Mouse (Mus musculus): ENCODE measurements around the gene Sec24a. TPM values are rescaled to one million over a fixed set of nuclear protein-coding genes. Genes with fewer than 3 reads are reported as not detected.
"Not testable (repeated sequence)": the region's sequence is repeated elsewhere in the genome, so short reads cannot be mapped to it uniquely, and the experiment has no call there.

Gene Sec24a
- polyA plus RNA-seq, 1 experiment from 2014 or later: 8.8 TPM

- Histone ChIP-seq H3K36me3 (no peaks in the 10 kb centered on the region), H3K9me3 (replicated peaks) (no peaks in the 10 kb centered on the region), H3K9ac (no peak overlapping the region), H3K4me1 (replicated peaks) (peaks cover 20% of the 10 kb centered on the region), H3K27ac (no peak overlapping the region), H3K27me3 (0 out of 2 replicates have a peak, but pooled peaks cover 3% of the 10 kb centered on the region), H3K4me3 (no peak overlapping the region), H3K4me2 (no peak overlapping the region)
- ATAC-seq (replicated peaks; ENCODE audit: insufficient number of reproducible peaks, insufficient read depth, low FRiP score, low read depth): no peak
- WGBS: 83% methylated on average over 2 of the region's 2 CpGs
Measured at GRCm38 (mm10) chr11:51759251-51759650, 4.2 kb downstream of the Sec24a start.

GRCm38 (mm10) chr11:51758207-51758606, 5.2 kb downstream of the Sec24a start:
- not testable (repeated sequence) for H3K36me3 ChIP-seq; H3K4me3 ChIP-seq; H3K9me3 ChIP-seq (replicated peaks); H3K9ac ChIP-seq; H3K27me3 ChIP-seq; H3K4me2 ChIP-seq; ATAC-seq (replicated peaks; ENCODE audit: insufficient number of reproducible peaks, insufficient read depth, low FRiP score, low read depth); H3K27ac ChIP-seq
- peaks cover 17% of the 10 kb centered on the region for H3K4me1 ChIP-seq (replicated peaks)
- 85% methylated on average over 5 of the region's 5 CpGs for WGBS

- H3K4me1 ChIP-seq (replicated peaks): peaks cover 17% of the 10 kb centered on the region
- H3K9me3 ChIP-seq (replicated peaks): no peaks in the 10 kb centered on the region
- H3K27ac ChIP-seq: no peak overlapping the region
- no peak for ATAC-seq (replicated peaks; ENCODE audit: insufficient number of reproducible peaks, insufficient read depth, low FRiP score, low read depth)
- H3K4me2 ChIP-seq: no peak overlapping the region
- H3K36me3 ChIP-seq: no peaks in the 10 kb centered on the region
- no peak overlapping the region for H3K9ac ChIP-seq
- H3K27me3 ChIP-seq: 0 out of 2 replicates have a peak, but pooled peaks cover 3% of the 10 kb centered on the region
- no peak overlapping the region for H3K4me3 ChIP-seq
- 84% methylated on average over 5 of the region's 5 CpGs for WGBS
Measured at GRCm38 (mm10) chr11:51757625-51758024, 5.8 kb downstream of the Sec24a start.

- Histone ChIP-seq H3K36me3 (no peaks in the 10 kb centered on the region), H3K27me3 (0 out of 2 replicates have a peak, but pooled peaks cover 3% of the 10 kb centered on the region), H3K4me2 (peak overlapping the region; percentile 76), H3K27ac (peak overlapping the region; percentile 87), H3K4me3 (peak overlapping the region; percentile 94), H3K9me3 (replicated peaks) (no peaks in the 10 kb centered on the region), H3K4me1 (replicated peaks) (peaks cover 17% of the 10 kb centered on the region), H3K9ac (peak overlapping the region; percentile 96)
- WGBS: 76% methylated on average over 11 of the region's 11 CpGs
- no peak for ATAC-seq (replicated peaks; ENCODE audit: insufficient number of reproducible peaks, insufficient read depth, low FRiP score, low read depth)
Measured at GRCm38 (mm10) chr11:51757023-51757422, 6.4 kb downstream of the Sec24a start.

GRCm38 (mm10) chr11:51756352-51756771, 7.1 kb downstream of the Sec24a start:
- 0% methylated on average over 41 of the region's 41 CpGs for WGBS
- peak overlapping the region; percentile 87 for H3K27ac ChIP-seq
- peak; percentile 97 for ATAC-seq (replicated peaks; ENCODE audit: insufficient number of reproducible peaks, insufficient read depth, low FRiP score, low read depth)

GRCm38 (mm10) chr11:51755621-51756311, 7.7 kb downstream of the Sec24a start:
- Histone ChIP-seq H3K36me3 (no peaks in the 10 kb centered on the region), H3K27me3 (0 out of 2 replicates have a peak, but pooled peaks cover 3% of the 10 kb centered on the region), H3K9me3 (replicated peaks) (no peaks in the 10 kb centered on the region), H3K9ac (peak overlapping the region; percentile 96), H3K27ac (peak overlapping the region; percentile 87), H3K4me3 (peak overlapping the region; percentile 94), H3K4me1 (replicated peaks) (peaks cover 17% of the 10 kb centered on the region), H3K4me2 (peak overlapping the region; percentile 76)
- peak; percentile 74 for ATAC-seq (replicated peaks; ENCODE audit: insufficient number of reproducible peaks, insufficient read depth, low FRiP score, low read depth)
- 1% methylated on average over 46 of the region's 46 CpGs for WGBS

More at GRCm38 (mm10) chr11:51756352-51756771, 7.1 kb downstream of the Sec24a start:
- Histone ChIP-seq H3K4me1 (replicated peaks) (peaks cover 17% of the 10 kb centered on the region), H3K4me2 (peak overlapping the region; percentile 76), H3K9ac (peak overlapping the region; percentile 96), H3K4me3 (peak overlapping the region; percentile 94), H3K36me3 (no peaks in the 10 kb centered on the region), H3K27me3 (0 out of 2 replicates have a peak, but pooled peaks cover 3% of the 10 kb centered on the region), H3K9me3 (replicated peaks) (no peaks in the 10 kb centered on the region)

GRCm38 (mm10) chr11:51751623-51752225, 11.7 kb downstream of the Sec24a start:
- not testable (repeated sequence) for H3K36me3 ChIP-seq; H3K4me2 ChIP-seq; H3K27me3 ChIP-seq; H3K27ac ChIP-seq; H3K4me3 ChIP-seq; H3K9me3 ChIP-seq (replicated peaks); H3K9ac ChIP-seq; ATAC-seq (replicated peaks; ENCODE audit: insufficient number of reproducible peaks, insufficient read depth, low FRiP score, low read depth)
- 69% methylated on average over 6 of the region's 6 CpGs for WGBS
- peaks cover 12% of the 10 kb centered on the region for H3K4me1 ChIP-seq (replicated peaks)

- Histone ChIP-seq H3K27ac (no peak overlapping the region), H3K27me3 (no peaks in the 10 kb centered on the region), H3K4me3 (no peak overlapping the region), H3K4me2 (no peak overlapping the region), H3K36me3 (peaks cover 26% of the 10 kb centered on the region), H3K9ac (no peak overlapping the region), H3K4me1 (replicated peaks) (no peaks in the 10 kb centered on the region), H3K9me3 (replicated peaks) (no peaks in the 10 kb centered on the region)
- ATAC-seq (replicated peaks; ENCODE audit: insufficient number of reproducible peaks, insufficient read depth, low FRiP score, low read depth): no peak
- WGBS: 95% methylated on average over 1 of the region's 1 CpGs
Measured at GRCm38 (mm10) chr11:51746096-51746495, 17.3 kb downstream of the Sec24a start.

- H3K4me1 ChIP-seq (replicated peaks): no peaks in the 10 kb centered on the region
- no peaks in the 10 kb centered on the region for H3K9me3 ChIP-seq (replicated peaks)
- ATAC-seq (replicated peaks; ENCODE audit: insufficient number of reproducible peaks, insufficient read depth, low FRiP score, low read depth): no peak
- H3K9ac ChIP-seq: no peak overlapping the region
- peaks cover 39% of the 10 kb centered on the region for H3K36me3 ChIP-seq
- H3K27me3 ChIP-seq: no peaks in the 10 kb centered on the region
- no peak overlapping the region for H3K4me3 ChIP-seq
- H3K27ac ChIP-seq: no peak overlapping the region
- 93% methylated on average over 3 of the region's 3 CpGs for WGBS
- H3K4me2 ChIP-seq: no peak overlapping the region
Measured at GRCm38 (mm10) chr11:51740701-51741100, 22.7 kb downstream of the Sec24a start.

- no peak overlapping the region for H3K4me2 ChIP-seq
- no peak for ATAC-seq (replicated peaks; ENCODE audit: insufficient number of reproducible peaks, insufficient read depth, low FRiP score, low read depth)
- no peaks in the 10 kb centered on the region for H3K9me3 ChIP-seq (replicated peaks)
- no peaks in the 10 kb centered on the region for H3K27me3 ChIP-seq
- WGBS: 84% methylated on average over 3 of the region's 3 CpGs
- H3K4me1 ChIP-seq (replicated peaks): no peaks in the 10 kb centered on the region
- no peak overlapping the region for H3K4me3 ChIP-seq
- no peak overlapping the region for H3K9ac ChIP-seq
- peaks cover 39% of the 10 kb centered on the region for H3K36me3 ChIP-seq
- H3K27ac ChIP-seq: no peak overlapping the region
Measured at GRCm38 (mm10) chr11:51738651-51739403, 24.6 kb downstream of the Sec24a start.

GRCm38 (mm10) chr11:51734218-51734617, 29.2 kb downstream of the Sec24a start:
- H3K4me1 ChIP-seq (replicated peaks); H3K9me3 ChIP-seq (replicated peaks); H3K27me3 ChIP-seq; ATAC-seq (replicated peaks; ENCODE audit: insufficient number of reproducible peaks, insufficient read depth, low FRiP score, low read depth); H3K9ac ChIP-seq; H3K4me3 ChIP-seq; H3K4me2 ChIP-seq; H3K27ac ChIP-seq: not testable (repeated sequence)
- peaks cover 40% of the 10 kb centered on the region for H3K36me3 ChIP-seq
- 95% methylated on average over 13 of the region's 13 CpGs for WGBS

Data from heart, embryonic 15.5 days (tissue).